8 mouse cellular contexts compared by ENCODE assay signal in genomic region chr12:55388478-55388877, GRCm38 (mm10). TPM values are rescaled to one million over a fixed set of nuclear protein-coding genes. Genes with fewer than 3 reads are reported as not detected.
DNase-seq lines count a peak whose midpoint lies in the region; ATAC-seq lines count a peak whose summit lies in the region.

No protein-coding gene starts in this region.

- H3K4me3 ChIP-seq in embryonic facial prominence, embryonic 11.5 days (ENCODE audit: low read depth, low read length): no peak overlapping the region
- no peak overlapping the region for H3K4me3 ChIP-seq in kidney, embryonic 15.5 days (replicated peaks)

- H3K27ac ChIP-seq in embryonic facial prominence, embryonic 11.5 days (replicated peaks; ENCODE audit: low read depth, low read length): no peak overlapping the region
- H3K27ac ChIP-seq in kidney, embryonic 15.5 days: no peak overlapping the region

- 58% methylated on average over 6 of the region's 6 CpGs for WGBS in embryonic facial prominence, embryonic 11.5 days
- 68% methylated on average over 6 of the region's 6 CpGs for WGBS in kidney, embryonic 15.5 days

- no peaks in the 10 kb centered on the region for H3K4me1 ChIP-seq in embryonic facial prominence, embryonic 11.5 days (ENCODE audit: control insufficient read depth, insufficient read depth, low read length)
- peaks cover 21% of the 10 kb centered on the region for H3K4me1 ChIP-seq in kidney, embryonic 15.5 days

- H3K27me3 ChIP-seq in embryonic facial prominence, embryonic 11.5 days (ENCODE audit: control insufficient read depth, insufficient read depth, low read length): no peaks in the 10 kb centered on the region
- no peaks in the 10 kb centered on the region for H3K27me3 ChIP-seq in kidney, embryonic 15.5 days

- H3K4me2 ChIP-seq in embryonic facial prominence, embryonic 11.5 days (ENCODE audit: low read depth, low read length): no peak overlapping the region
- no peak overlapping the region for H3K4me2 ChIP-seq in kidney, embryonic 15.5 days

- ATAC-seq in embryonic facial prominence, embryonic 11.5 days (replicated peaks; ENCODE audit: insufficient number of reproducible peaks, low FRiP score, low TSS enrichment, low read depth): no peak
- 0 out of 2 replicates have a peak, but pooled peaks have one; percentile 1 for ATAC-seq in kidney, embryonic 15.5 days (replicated peaks; ENCODE audit: low FRiP score)
- peak; percentile 41 for ATAC-seq in megakaryocyte, adult 5-6 weeks (ENCODE audit: poor library complexity, severe bottlenecking)

- no peak overlapping the region for H3K9ac ChIP-seq in embryonic facial prominence, embryonic 11.5 days (replicated peaks; ENCODE audit: low read length)
- H3K9ac ChIP-seq in kidney, embryonic 15.5 days: no peak overlapping the region

- no peaks in the 10 kb centered on the region for H3K36me3 ChIP-seq in embryonic facial prominence, embryonic 11.5 days (replicated peaks; ENCODE audit: control insufficient read depth, insufficient read depth, low read depth, low read length)
- H3K36me3 ChIP-seq in kidney, embryonic 15.5 days: no peaks in the 10 kb centered on the region

- DNase-seq in layer of hippocampus, postnatal 10 days (ENCODE audit: low spot score in 2 of 2): peak; percentile 24 to 51
- no peak for DNase-seq in layer of hippocampus, adult 8-10 months (ENCODE audit: low spot score in 2 of 2)
- peak; percentile 72 for DNase-seq in ES-CJ7 (ENCODE audit: low read depth, low spot score)
- peak; percentile 27 for DNase-seq in embryonic facial prominence, embryonic 11.5 days (ENCODE audit: low spot score)
- peak; percentile 93 for DNase-seq in thymus, postnatal 0 days (ENCODE audit: low spot score)
- no peak for DNase-seq in layer of hippocampus, postnatal 36 days

- no peaks in the 10 kb centered on the region for H3K9me3 ChIP-seq in embryonic facial prominence, embryonic 11.5 days (replicated peaks; ENCODE audit: control insufficient read depth, low read length)
- no peaks in the 10 kb centered on the region for H3K9me3 ChIP-seq in kidney, embryonic 15.5 days (replicated peaks)

RNA-seq across cellular contexts. Expression of gene Psma6, which starts 4.5 kb away (rescaled TPM):
- total RNA-seq in layer of hippocampus, postnatal 10 days (2021): 100 to 1,000 TPM; 167 to 168 TPM
- 100 to 1,000 TPM; 139 to 158 (median 150) TPM for total RNA-seq in layer of hippocampus, adult 8-10 months (2022)
- polyA plus RNA-seq in embryonic facial prominence, embryonic 11.5 days (2014; fragmentation: Nextera tagmentation; extraction: Ambion mirVana): 523 and 533 TPM in 2 replicates
- 405 and 435 TPM in 2 replicates for polyA plus RNA-seq in kidney, embryonic 15.5 days (2015; fragmentation: Nextera tagmentation; extraction: Ambion mirVana)
- total RNA-seq in megakaryocyte, adult 5-6 weeks (2015): 237 and 241 TPM in 2 replicates
- total RNA-seq in megakaryocyte, adult 5-6 weeks (2017): 230 and 242 TPM in 2 replicates
- 720 and 727 TPM in 2 replicates for polyA plus RNA-seq in thymus, postnatal 0 days (2015; fragmentation: Nextera tagmentation; extraction: Ambion mirVana)
- 100 to 1,000 TPM; 142 to 152 TPM for total RNA-seq in layer of hippocampus, postnatal 36 days (2021)

Comparison
In these comparisons a context has a peak if more than half of its experiments do, and no peak if none do; other contexts are left out.
1. DNase-seq: peak in layer of hippocampus, postnatal 10 days (2 of 2), ES-CJ7 (single experiment), embryonic facial prominence, embryonic 11.5 days (single experiment) and thymus, postnatal 0 days (single experiment); none in layer of hippocampus, adult 8-10 months (0 of 2) and layer of hippocampus, postnatal 36 days (0 of 2).